Mouse (Mus musculus) neural tube, embryonic 11.5 days (tissue): ENCODE measurements around the gene Il20. TPM values are rescaled to one million over a fixed set of nuclear protein-coding genes. Genes with fewer than 3 reads are reported as not detected.

Source experiments
- ATAC-seq: fragments of 200-750 bp; cut with Nextera tagmentation; 2 replicates; pipeline ENCODE4 v1.8.0; 2017; ENCODE audit warnings: moderate number of reproducible peaks, mild to moderate bottlenecking, moderate TSS enrichment, moderate library complexity; ENCODE audit not compliant: insufficient read depth, low FRiP score, low TSS enrichment
- DNase-seq: peaks from one replicate; pipeline ENCODE4 v3.0.0-alpha.2; 2015; ENCODE audit warnings: low spot score
- H3K27ac ChIP-seq: fragments of 300-500 bp; sonication (generic); 2 replicates; pipeline ENCODE4 v1.5.1; 2014; ENCODE audit warnings: low read depth, mild to moderate bottlenecking, low read length
- H3K27me3 ChIP-seq: fragments of 300-500 bp; sonication (generic); 2 replicates; pipeline ENCODE4 v1.6.1; 2014; ENCODE audit warnings: mild to moderate bottlenecking, low read length, mixed read lengths; ENCODE audit not compliant: control insufficient read depth, insufficient read depth
- H3K36me3 ChIP-seq: fragments of 300-500 bp; sonication (generic); 2 replicates; pipeline ENCODE4 v1.6.1; 2014; ENCODE audit warnings: mild to moderate bottlenecking, low read length, moderate library complexity, mixed read lengths; ENCODE audit not compliant: control insufficient read depth, insufficient read depth
- H3K4me1 ChIP-seq: fragments of 300-500 bp; sonication (generic); 2 replicates; pipeline ENCODE4 v1.6.1; 2014; ENCODE audit warnings: low read length, mixed read lengths; ENCODE audit not compliant: control insufficient read depth, insufficient read depth
- H3K4me2 ChIP-seq: fragments of 300-500 bp; sonication (generic); 2 replicates; pipeline ENCODE4 v1.6.1; 2014; ENCODE audit warnings: low read depth, mild to moderate bottlenecking, moderate library complexity
- H3K4me3 ChIP-seq: fragments of 300-500 bp; sonication (generic); 2 replicates; pipeline ENCODE4 v1.5.1; 2014; ENCODE audit warnings: low read depth, low read length
- H3K9ac ChIP-seq: fragments of 300-500 bp; sonication (generic); 2 replicates; pipeline ENCODE4 v1.6.1; 2014; ENCODE audit warnings: mild to moderate bottlenecking, low read length
- H3K9me3 ChIP-seq: fragments of 300-500 bp; sonication (generic); 2 replicates; pipeline ENCODE4 v1.6.1; 2016; ENCODE audit warnings: low read length; ENCODE audit not compliant: control insufficient read depth
- WGBS: fragments of 180-500 bp; shearing (Covaris S2); extraction: QIAGEN DNeasy Blood & Tissue Kit; methylation state at CpG from one replicate; pipeline ENCODE4 v1.1.7; 2014; 5-methylcytosine and 5-hydroxymethylcytosine counted together
- polyA plus RNA-seq: library from polyadenylated mRNA; unstranded; fragments of >200 nt; fragmentation: Nextera tagmentation; extraction: Ambion mirVana; gene quantifications from 2 replicates; pipeline ENCODE4 v1.2.1, GENCODE M21; 2014

Gene Il20
- polyA plus RNA-seq: not detected in 2 replicates

DNA sequence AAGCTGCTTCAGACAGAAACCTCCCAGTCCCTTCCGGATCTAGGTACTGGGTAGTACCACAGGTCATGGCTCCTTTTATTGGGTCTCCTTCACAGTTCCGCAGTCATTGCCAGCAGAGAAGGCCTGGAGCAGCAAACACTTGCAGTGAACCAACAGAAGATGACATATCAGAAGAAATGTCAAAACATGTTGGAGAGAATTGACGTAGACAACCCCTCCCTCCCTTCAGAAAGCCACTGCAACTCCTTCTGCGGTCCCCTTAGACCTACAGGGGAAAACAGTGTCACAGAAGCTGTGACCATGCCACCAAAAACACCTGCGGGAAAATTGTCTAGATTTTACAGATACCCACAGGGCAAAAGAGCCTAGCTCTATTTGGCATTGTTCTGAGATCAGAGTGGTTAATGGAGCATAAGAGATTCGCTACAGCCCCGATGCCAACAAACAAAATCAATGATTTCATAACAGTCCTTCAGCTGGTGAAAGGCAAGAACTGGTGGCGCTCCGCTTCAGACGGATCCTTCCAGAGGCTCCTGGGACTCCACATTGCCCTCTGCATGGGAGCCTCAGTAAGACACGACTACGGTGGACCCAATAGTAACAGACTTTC is at the start of gene Il20:
Gene Il20 (minus strand): TSS at position 51 of the 610 bp plus-strand sequence.
- DNase-seq: no peak
- Histone ChIP-seq H3K4me2 (no peak within 1 kb of the TSS), H3K27ac (no peak within 1 kb of the TSS), H3K9me3 (no peaks in the 10 kb centered on the region), H3K4me3 (no peak within 1 kb of the TSS), H3K27me3 (no peaks in the 10 kb centered on the region), H3K9ac (no peak within 1 kb of the TSS), H3K36me3 (no peaks in the 10 kb centered on the region), H3K4me1 (no peaks in the 10 kb centered on the region)
- ATAC-seq: no peak
- 82% methylated on average over 12 of the region's 12 CpGs for WGBS

DNA sequence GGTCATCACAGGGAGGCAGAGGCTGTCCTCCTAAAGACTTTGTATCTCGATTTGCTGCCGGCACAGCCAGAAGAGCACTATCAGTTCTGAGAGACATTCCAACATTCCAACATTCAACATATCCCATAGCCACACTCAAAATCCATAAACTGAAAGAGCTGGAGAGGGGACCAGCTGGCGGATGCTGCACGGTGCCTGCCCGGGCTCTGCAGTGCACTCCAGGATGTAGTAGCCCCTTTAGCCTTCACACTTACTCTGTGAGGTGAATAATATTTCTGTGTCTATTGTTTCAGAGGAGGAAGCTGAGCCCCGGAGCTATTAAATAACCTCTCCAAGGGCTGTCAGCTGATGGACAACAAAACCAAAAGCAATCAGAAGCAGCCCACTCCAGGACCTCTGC is 35.7 kb upstream of the Il20 start:
- H3K4me1 ChIP-seq: no peaks in the 10 kb centered on the region
- H3K9me3 ChIP-seq: no peaks in the 10 kb centered on the region
- no peak overlapping the region for H3K9ac ChIP-seq
- no peak overlapping the region for H3K4me3 ChIP-seq
- H3K27ac ChIP-seq: no peak overlapping the region
- no peak for ATAC-seq
- H3K36me3 ChIP-seq: no peaks in the 10 kb centered on the region
- H3K4me2 ChIP-seq: no peak overlapping the region
- 62% methylated on average over 6 of the region's 6 CpGs for WGBS
- no peaks in the 10 kb centered on the region for H3K27me3 ChIP-seq
- DNase-seq: no peak

DNA sequence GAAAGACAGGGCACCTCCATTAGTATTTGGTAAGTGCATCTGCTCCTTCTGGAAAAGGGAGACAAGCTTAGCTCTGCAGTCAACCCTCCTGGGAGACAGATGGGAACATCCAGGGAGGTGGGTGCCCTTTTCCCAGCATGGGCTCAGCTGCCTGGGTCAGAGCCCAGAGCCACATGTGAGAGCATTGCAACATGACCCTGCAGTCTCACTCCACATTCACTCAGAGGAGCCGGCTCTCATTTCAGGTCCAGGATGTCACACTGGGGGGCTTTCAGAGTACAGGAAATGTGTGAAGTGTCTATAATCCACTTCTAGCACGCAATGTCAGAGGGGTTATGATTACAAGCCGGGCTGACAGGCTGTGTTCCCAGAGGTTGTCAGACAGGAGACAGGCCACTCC is 30.6 kb upstream of the Il20 start:
- Histone ChIP-seq H3K9ac (no peak overlapping the region), H3K27me3 (no peaks in the 10 kb centered on the region)
- ATAC-seq: no peak

DNA sequence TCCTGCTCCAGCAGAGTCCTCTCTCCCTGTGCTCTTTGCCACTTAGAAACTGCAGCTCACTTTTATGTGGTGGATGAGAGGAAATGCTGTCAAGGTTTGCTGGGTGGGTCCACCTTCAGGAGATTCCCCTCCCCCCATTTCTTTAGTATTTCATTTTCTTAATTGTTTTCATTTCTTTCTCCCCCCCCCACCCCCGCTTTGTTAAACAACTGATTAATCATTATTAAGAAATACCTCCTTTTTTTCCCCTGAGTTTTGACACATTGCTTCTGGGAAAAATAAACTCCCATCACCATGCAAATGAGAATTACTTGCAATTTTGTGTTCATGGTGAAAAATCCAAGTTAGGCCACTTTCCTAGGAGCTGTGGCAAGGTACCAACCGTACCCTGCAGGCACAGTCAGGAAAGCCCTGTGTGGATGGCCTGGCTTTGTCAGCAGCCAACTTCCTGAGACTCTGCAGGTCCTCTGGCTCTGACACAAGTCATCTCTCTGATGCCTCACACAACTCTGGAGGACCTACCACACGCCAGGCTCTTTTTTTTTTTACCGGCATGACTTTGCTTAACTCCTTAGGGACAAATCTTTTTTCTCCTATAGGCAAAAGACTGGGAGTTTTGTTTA is 28.9 kb upstream of the Il20 start, which contains the start of gene Il19:
Gene Il19 (minus strand): TSS at position 51 of the 623 bp plus-strand sequence.
- 66% methylated on average over 4 of the region's 4 CpGs for WGBS
- Histone ChIP-seq H3K4me2 (no peak within 1 kb of the TSS), H3K4me1 (no peaks in the 10 kb centered on the region), H3K36me3 (no peaks in the 10 kb centered on the region), H3K27me3 (no peaks in the 10 kb centered on the region), H3K27ac (no peak within 1 kb of the TSS), H3K9me3 (no peaks in the 10 kb centered on the region), H3K4me3 (no peak within 1 kb of the TSS), H3K9ac (no peak within 1 kb of the TSS)
- DNase-seq: no peak
- ATAC-seq: no peak

More for the DNA sequence above, 30.6 kb upstream of the Il20 start:
- Histone ChIP-seq H3K4me3 (no peak overlapping the region), H3K9me3 (no peaks in the 10 kb centered on the region), H3K36me3 (no peaks in the 10 kb centered on the region), H3K27ac (no peak overlapping the region), H3K4me1 (no peaks in the 10 kb centered on the region), H3K4me2 (no peak overlapping the region)
- no peak for DNase-seq
- 52% methylated on average over 3 of the region's 3 CpGs for WGBS

DNA sequence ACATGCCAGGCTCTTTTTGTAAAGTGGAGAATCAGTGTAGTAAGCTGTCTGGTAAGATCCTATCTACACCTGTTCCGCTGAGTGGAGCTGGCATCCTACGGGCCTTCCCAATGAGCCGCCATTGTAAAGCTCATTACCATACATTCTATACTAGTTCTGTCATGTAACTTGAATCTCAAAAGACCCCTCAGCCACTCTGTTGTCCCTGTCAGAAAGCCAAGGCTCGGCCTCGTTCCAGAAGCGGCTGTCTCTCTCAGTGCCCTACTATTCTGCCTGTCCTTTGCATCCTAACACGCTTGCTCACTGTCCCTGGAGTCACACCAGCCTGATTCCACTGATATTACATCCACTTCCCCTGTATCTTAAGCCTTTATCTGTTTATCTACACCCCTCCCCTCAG is 26.9 kb upstream of the Il20 start:
- no peaks in the 10 kb centered on the region for H3K27me3 ChIP-seq
- no peaks in the 10 kb centered on the region for H3K36me3 ChIP-seq
- DNase-seq (no peak), ATAC-seq (no peak)
- H3K4me2 ChIP-seq: no peak overlapping the region
- no peaks in the 10 kb centered on the region for H3K9me3 ChIP-seq
- WGBS: 84% methylated on average over 7 of the region's 7 CpGs
- no peak overlapping the region for H3K4me3 ChIP-seq
- no peaks in the 10 kb centered on the region for H3K4me1 ChIP-seq
- no peak overlapping the region for H3K9ac ChIP-seq
- H3K27ac ChIP-seq: no peak overlapping the region

DNA sequence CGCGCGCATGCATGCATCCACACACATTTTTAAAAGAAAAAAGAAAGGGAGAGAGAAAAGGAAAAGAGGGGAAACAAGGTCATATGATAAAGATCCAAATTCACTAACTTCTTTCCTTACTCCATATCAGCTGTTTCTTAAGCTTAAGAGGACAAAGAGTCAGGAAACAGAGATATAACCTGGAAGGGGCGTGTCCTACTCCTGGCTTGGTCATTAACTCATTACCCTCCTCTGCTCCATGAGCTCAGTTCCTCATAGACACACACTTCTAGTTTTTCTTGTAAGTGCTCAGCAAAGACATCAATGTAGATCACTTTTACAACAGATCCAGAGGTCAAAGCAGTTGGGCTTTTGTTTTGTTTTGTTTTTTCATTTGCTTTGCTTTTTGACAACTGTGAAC is 25.9 kb upstream of the Il20 start:
- no peak for DNase-seq
- WGBS: 90% methylated on average over 4 of the region's 4 CpGs
- no peaks in the 10 kb centered on the region for H3K4me1 ChIP-seq

DNA sequence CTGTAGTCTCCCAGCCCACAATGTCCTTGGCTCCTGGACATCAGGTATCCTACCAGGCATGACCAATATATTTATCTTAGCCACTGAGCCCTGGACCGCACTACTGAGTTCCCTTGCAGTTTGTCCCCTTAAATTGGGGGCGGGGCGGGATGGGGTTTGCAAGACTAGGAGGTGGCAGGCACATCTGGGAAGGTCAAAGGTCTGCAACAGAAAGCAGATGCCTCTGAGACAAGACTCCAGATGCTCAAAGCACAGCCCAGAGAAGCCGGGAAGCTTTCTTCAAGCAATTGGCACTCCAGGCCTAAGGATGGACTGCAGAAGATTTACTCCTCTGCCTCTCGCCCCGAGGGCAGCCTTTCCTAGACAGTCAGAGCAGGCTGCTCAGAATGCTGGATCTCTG is 25.1 kb upstream of the Il20 start:
- WGBS: 47% methylated on average over 6 of the region's 6 CpGs
- Histone ChIP-seq H3K9ac (no peak overlapping the region), H3K4me3 (no peak overlapping the region), H3K27ac (no peak overlapping the region), H3K9me3 (no peaks in the 10 kb centered on the region), H3K27me3 (no peaks in the 10 kb centered on the region), H3K4me2 (no peak overlapping the region), H3K4me1 (no peaks in the 10 kb centered on the region), H3K36me3 (no peaks in the 10 kb centered on the region)
- ATAC-seq (no peak), DNase-seq (no peak)

More for the DNA sequence above, 25.9 kb upstream of the Il20 start:
- no peak overlapping the region for H3K27ac ChIP-seq
- H3K36me3 ChIP-seq: no peaks in the 10 kb centered on the region
- no peak overlapping the region for H3K4me2 ChIP-seq
- no peak for ATAC-seq
- no peaks in the 10 kb centered on the region for H3K27me3 ChIP-seq
- H3K9ac ChIP-seq: no peak overlapping the region
- H3K9me3 ChIP-seq: no peaks in the 10 kb centered on the region
- no peak overlapping the region for H3K4me3 ChIP-seq

DNA sequence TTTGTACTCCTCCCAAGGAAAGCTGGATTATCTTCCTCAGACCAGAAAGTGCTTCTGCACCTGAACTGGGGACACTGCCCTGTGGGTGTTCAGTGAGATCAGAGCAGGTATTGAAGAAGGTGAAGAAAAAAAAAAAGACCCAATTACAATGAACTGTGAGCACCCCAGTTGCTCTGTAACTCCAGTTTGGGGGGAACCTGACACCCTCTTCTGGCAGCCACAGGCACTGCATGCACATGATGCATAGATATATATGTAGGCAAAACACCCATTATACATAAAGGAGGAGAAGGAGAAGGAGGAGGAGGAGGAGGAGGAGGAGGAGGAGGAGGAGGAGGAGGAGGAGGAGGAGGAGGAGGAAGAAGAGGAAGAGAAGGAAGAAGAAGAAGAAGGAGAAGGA is 15.2 kb upstream of the Il20 start:
- ATAC-seq (no peak), DNase-seq (no peak)
- H3K27ac ChIP-seq: no peak overlapping the region
- H3K9ac ChIP-seq: no peak overlapping the region
- no peaks in the 10 kb centered on the region for H3K27me3 ChIP-seq
- H3K4me2 ChIP-seq: no peak overlapping the region
- no peaks in the 10 kb centered on the region for H3K36me3 ChIP-seq
- H3K4me3 ChIP-seq: no peak overlapping the region
- no peaks in the 10 kb centered on the region for H3K9me3 ChIP-seq
- H3K4me1 ChIP-seq: no peaks in the 10 kb centered on the region

DNA sequence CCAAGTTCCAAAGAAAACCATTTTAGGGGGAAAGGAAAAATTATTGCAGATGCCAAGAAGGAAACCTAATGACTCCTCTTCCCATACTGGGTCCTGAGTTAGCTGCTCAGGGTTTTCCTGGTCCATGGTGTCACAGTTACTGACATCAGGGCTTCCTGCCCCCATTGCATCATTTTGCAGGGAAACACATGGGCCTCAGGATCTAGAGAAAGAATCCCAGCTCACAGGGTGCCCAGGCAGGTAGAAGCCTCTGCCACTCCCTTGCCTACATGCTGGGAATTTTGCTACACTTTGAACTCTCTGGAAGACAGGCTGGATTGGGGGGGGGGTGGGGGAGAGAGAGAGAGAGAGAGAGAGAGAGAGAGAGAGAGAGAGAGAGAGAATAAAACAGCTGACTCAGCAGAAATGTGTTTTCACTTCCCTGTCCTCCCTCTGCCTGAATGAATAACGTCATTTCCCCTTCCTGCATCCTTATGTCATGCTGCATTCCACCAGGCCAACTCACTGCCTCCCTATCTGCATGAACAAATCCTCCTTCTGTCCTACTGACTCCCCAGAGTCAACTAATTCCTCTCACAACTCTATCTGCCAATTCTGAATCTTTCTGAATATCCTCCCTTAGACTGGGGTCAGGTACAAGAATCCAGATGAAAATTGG is 7.2 kb upstream of the Il20 start:
- Histone ChIP-seq H3K4me2 (no peak overlapping the region), H3K4me1 (no peaks in the 10 kb centered on the region), H3K27ac (no peak overlapping the region), H3K9me3 (no peaks in the 10 kb centered on the region), H3K27me3 (no peaks in the 10 kb centered on the region), H3K36me3 (no peaks in the 10 kb centered on the region), H3K4me3 (no peak overlapping the region), H3K9ac (no peak overlapping the region)
- ATAC-seq (no peak), DNase-seq (no peak)
- WGBS: 40% methylated on average over 1 of the region's 1 CpGs
